Mouse (Mus musculus): Measurements from ENCODE around the gene Rara.
"Not testable (repeated sequence)": the region's sequence is repeated elsewhere in the genome, so short reads cannot be mapped to it uniquely, and the experiment has no call there.

Gene Rara

GRCm38 (mm10) chr11:98922851-98923711 lies 4.5 kb upstream of the Rara start:
- DNase-seq (ENCODE audit: low read depth, low spot score), result not testable (repeated sequence)

GRCm38 (mm10) chr11:98924633-98925175 lies 2.9 kb upstream of the Rara start:
- DNase-seq (ENCODE audit: low read depth, low spot score), result no peak

GRCm38 (mm10) chr11:98925265-98925721 lies 2.3 kb upstream of the Rara start:
- DNase-seq (ENCODE audit: low read depth, low spot score), result no peak

- DNase-seq (ENCODE audit: low read depth, low spot score), result no peak
Measured at GRCm38 (mm10) chr11:98925868-98926311, 1.7 kb upstream of the Rara start.

- DNase-seq (ENCODE audit: low read depth, low spot score), result no peak
Measured at GRCm38 (mm10) chr11:98926553-98926952, 1.1 kb upstream of the Rara start.

GRCm38 (mm10) chr11:98928186-98928893 lies 722 bp downstream of the Rara start:
- no peak for DNase-seq (ENCODE audit: low read depth, low spot score)

- DNase-seq (ENCODE audit: low read depth, low spot score), result peak; percentile 91
Measured at GRCm38 (mm10) chr11:98929503-98929902, 1.9 kb downstream of the Rara start.

- DNase-seq (ENCODE audit: low read depth, low spot score), result no peak
Measured at GRCm38 (mm10) chr11:98930127-98930601, 2.5 kb downstream of the Rara start.

GRCm38 (mm10) chr11:98930773-98931512 lies 3.3 kb downstream of the Rara start:
- DNase-seq (ENCODE audit: low read depth, low spot score), result no peak

GRCm38 (mm10) chr11:98931513-98932292 lies 4.1 kb downstream of the Rara start:
- no peak for DNase-seq (ENCODE audit: low read depth, low spot score)

- no peak for DNase-seq (ENCODE audit: low read depth, low spot score)
Measured at GRCm38 (mm10) chr11:98932293-98933091, 4.9 kb downstream of the Rara start.

- DNase-seq (ENCODE audit: low read depth, low spot score), result no peak
Measured at GRCm38 (mm10) chr11:98933151-98933550, 5.5 kb downstream of the Rara start.

- DNase-seq (ENCODE audit: low read depth, low spot score), result not testable (repeated sequence)
Measured at GRCm38 (mm10) chr11:98933847-98934246, 6.2 kb downstream of the Rara start.

GRCm38 (mm10) chr11:98934367-98934766 lies 6.7 kb downstream of the Rara start:
- DNase-seq (ENCODE audit: low read depth, low spot score), result no peak

GRCm38 (mm10) chr11:98935123-98935522 lies 7.5 kb downstream of the Rara start:
- DNase-seq (ENCODE audit: low read depth, low spot score), result no peak

- no peak for DNase-seq (ENCODE audit: low read depth, low spot score)
Measured at GRCm38 (mm10) chr11:98936170-98936569, 8.6 kb downstream of the Rara start.

- no peak for DNase-seq (ENCODE audit: low read depth, low spot score)
Measured at GRCm38 (mm10) chr11:98936606-98937409, 9.2 kb downstream of the Rara start.

- DNase-seq (ENCODE audit: low read depth, low spot score), result peak; percentile 74
Measured at GRCm38 (mm10) chr11:98937410-98937913, 9.8 kb downstream of the Rara start.

Measured in retina, adult 2 months (tissue).